Mouse (Mus musculus) heart, adult 2 months (tissue): ENCODE measurements around the gene Ranbp1. TPM values are rescaled to one million over a fixed set of nuclear protein-coding genes. Genes with fewer than 3 reads are reported as not detected.
"Not testable (repeated sequence)": the region's sequence is repeated elsewhere in the genome, so short reads cannot be mapped to it uniquely, and the experiment has no call there.

Experiments
- DNase-seq, 2 experiments: peaks; one replicate each; pipeline ENCODE4 v3.0.0; 2021
- H3K27ac ChIP-seq: fragments of 200-600 bp; 2 replicates; pipeline ENCODE4 v1.8.1; 2022
- H3K27me3 ChIP-seq: fragments of 200-500 bp; 2 replicates; pipeline ENCODE4 v1.6.1; 2012; ENCODE audit warnings: mild to moderate bottlenecking, low read length, inconsistent platforms, mixed read lengths; ENCODE audit not compliant: control insufficient read depth, insufficient read depth
- H3K36me3 ChIP-seq: fragments of 200-500 bp; 2 replicates; pipeline ENCODE4 v1.6.1; 2012; ENCODE audit warnings: low read length, inconsistent platforms; ENCODE audit not compliant: control insufficient read depth, insufficient read depth
- H3K4me1 ChIP-seq: fragments of 200-500 bp; 2 replicates; pipeline ENCODE4 v1.6.1; 2011; ENCODE audit warnings: low read length; ENCODE audit not compliant: control insufficient read depth, insufficient read depth
- H3K4me3 ChIP-seq: fragments of 200-600 bp; 2 replicates; pipeline ENCODE4 v1.8.1; 2022
- H3K79me2 ChIP-seq: fragments of 200-500 bp; replicated peaks from 2 replicates; pipeline ENCODE4 v1.6.1; 2012; ENCODE audit warnings: mild to moderate bottlenecking, inconsistent platforms, low read length, moderate library complexity, mixed read lengths; ENCODE audit not compliant: control insufficient read depth, insufficient read depth
- H3K9ac ChIP-seq: fragments of 200-500 bp; 2 replicates; pipeline ENCODE4 v1.6.1; 2012; ENCODE audit warnings: low read depth, mild to moderate bottlenecking, control low read depth, inconsistent platforms, low read length, mixed read lengths
- CTCF ChIP-seq: fragments of 200-600 bp; IDR thresholded peaks from 2 replicates; pipeline ENCODE4 v1.8.1; 2022; ENCODE audit warnings: antibody characterized with exemption, mild to moderate bottlenecking, moderate library complexity
- EP300 ChIP-seq: fragments of 200-500 bp; IDR thresholded peaks from 2 replicates; pipeline ENCODE4 v1.6.1; 2011; ENCODE audit warnings: low read depth, low read length, control low read depth; ENCODE audit not compliant: insufficient read depth
- POLR2A ChIP-seq: fragments of 200-500 bp; IDR thresholded peaks from 2 replicates; pipeline ENCODE4 v1.6.1; 2011; ENCODE audit warnings: mild to moderate bottlenecking, low read depth, low read length, control low read depth; ENCODE audit not compliant: insufficient read depth
- WGBS: fragments of 180-500 bp; shearing (Covaris S2); methylation state at CpG from one replicate; pipeline ENCODE4 v1.1.7; 2018; 5-methylcytosine and 5-hydroxymethylcytosine counted together
- intact Hi-C: fragments of 180-260 bp; cut with DNase I; formaldehyde crosslinking; loops from one replicate; pipeline ENCODE4 v1.15.1; 2025
- long read RNA-seq: library from polyadenylated mRNA; stranded (forward); transcript quantifications from one replicate; pipeline ENCODE4 v2.0.0, GENCODE M21; 2021
- polyA plus RNA-seq: library from polyadenylated mRNA; depleted of rRNA; stranded (reverse); fragments of >200 nt; gene quantifications from 2 replicates; pipeline ENCODE4 v1.2.3, GENCODE M21; 2012; rRNA removed
- total RNA-seq, 2 experiments: library from RNA; stranded (reverse); gene quantifications; 2 replicates each; pipeline ENCODE4 v1.2.3; 2021

The Ranbp1 gene
- total RNA-seq (10 to 100 TPM; 40.1 to 41.2 TPM), polyA plus RNA-seq (20.9 and 25.1 TPM in 2 replicates)
- long read RNA-seq, transcript Ranbp1-202 (6 exons, 1,085 nt) = major isoform, 71 of 73 reads
- long read RNA-seq, partial matches to known transcripts = 0 of 73 reads
- long read RNA-seq, other reads (novel, unspliced or antisense) = 2 of 73 reads

- intact Hi-C loops = loop anchor here (2.0 to 10.0 kb wide), 3 partner anchors 14 to 566 kb away; partner anchors contain the start of genes Cdc45, Dgcr8, Ufd1 and Zdhhc8
- peaks cover 5% of the 10 kb centered on the region for H3K4me1 ChIP-seq
- peaks cover 5% of the 10 kb centered on the region for H3K79me2 ChIP-seq
- peaks cover 5% of the 10 kb centered on the region; the same call in 1 of the 2 replicates for H3K36me3 ChIP-seq
- peak; percentile 99 for DNase-seq
- WGBS = under 1% methylated on average over 100 of the region's 102 CpGs
- TF ChIP-seq POLR2A (peak; percentile 92), CTCF (peak; percentile 25; the same call in 1 of the 2 replicates), EP300 (0 out of 2 replicates have a peak, but pooled peaks have one; percentile 44)
- H3K27ac ChIP-seq = peak within 1 kb of the TSS; percentile 76
- peak within 1 kb of the TSS; percentile 85 for H3K9ac ChIP-seq
- no peaks in the 10 kb centered on the region for H3K27me3 ChIP-seq
- peak within 1 kb of the TSS; percentile 99 for H3K4me3 ChIP-seq
Measured at GRCm38 (mm10) chr16:18248433-18249363, at the start of gene Ranbp1, which contains the start of gene Trmt2a. Gene Ranbp1, minus strand, starts transcription at chr16:18248732. Gene Trmt2a, plus strand, starts transcription at chr16:18248679.

GRCm38 (mm10) chr16:18289614-18290013 is 41.1 kb upstream of the Ranbp1 start:
- not testable (repeated sequence) for H3K27me3 ChIP-seq, DNase-seq, H3K36me3 ChIP-seq, H3K4me1 ChIP-seq, H3K79me2 ChIP-seq
- Histone ChIP-seq H3K27ac (peak overlapping the region; percentile 27; the same call in 1 of the 2 replicates), H3K4me3 (peak overlapping the region; percentile 35), H3K9ac (peak overlapping the region; percentile 33; the same call in 1 of the 2 replicates)
- WGBS = 1% methylated on average over 10 of the region's 10 CpGs
- intact Hi-C loops = loop anchor here (2.0 kb wide), 1 partner anchor 41 kb away; the partner anchor contains the start of genes Ranbp1 and Trmt2a

- H3K4me3 ChIP-seq = peak within 1 kb of the TSS; percentile 83
- intact Hi-C loops = loop anchor here (2.0 kb wide), 1 partner anchor 40 kb away; the partner anchor contains the start of genes Ranbp1 and Trmt2a
- 1% methylated on average over 62 of the region's 71 CpGs for WGBS
- H3K4me1 ChIP-seq = peaks cover 9% of the 10 kb centered on the region
- H3K79me2 ChIP-seq = peaks cover 8% of the 10 kb centered on the region
- peak; percentile 97 to 100 for DNase-seq
- no peaks in the 10 kb centered on the region for H3K27me3 ChIP-seq
- H3K36me3 ChIP-seq = peaks cover 5% of the 10 kb centered on the region
- H3K9ac ChIP-seq = peak within 1 kb of the TSS; percentile 91
- H3K27ac ChIP-seq = peak within 1 kb of the TSS; percentile 94
- TF ChIP-seq POLR2A (peak; percentile 62), CTCF (no peak)
Measured at GRCm38 (mm10) chr16:18289067-18289588, 40.6 kb upstream of the Ranbp1 start, which contains the start of gene Dgcr8. Gene Dgcr8, minus strand, starts transcription at chr16:18289246.

GRCm38 (mm10) chr16:18288581-18289061 is 40.1 kb upstream of the Ranbp1 start:
- intact Hi-C loops = loop anchor here (2.0 kb wide), 1 partner anchor 40 kb away; the partner anchor contains the start of genes Ranbp1 and Trmt2a
- Histone ChIP-seq H3K4me3 (peak overlapping the region; percentile 83), H3K27ac (peak overlapping the region; percentile 94), H3K36me3 (peaks cover 5% of the 10 kb centered on the region), H3K4me1 (peaks cover 9% of the 10 kb centered on the region), H3K27me3 (no peaks in the 10 kb centered on the region), H3K79me2 (peaks cover 8% of the 10 kb centered on the region), H3K9ac (peak overlapping the region; percentile 91)
- under 1% methylated on average over 29 of the region's 31 CpGs for WGBS
- no peak for DNase-seq
- TF ChIP-seq CTCF = no peak
- no peak for TF ChIP-seq POLR2A
- TF ChIP-seq EP300 = no peak

GRCm38 (mm10) chr16:18288166-18288565 is 39.6 kb upstream of the Ranbp1 start:
- no peak for DNase-seq
- Histone ChIP-seq H3K4me1 (peaks cover 9% of the 10 kb centered on the region), H3K27me3 (no peaks in the 10 kb centered on the region), H3K36me3 (peaks cover 5% of the 10 kb centered on the region), H3K9ac (peak overlapping the region; percentile 91), H3K79me2 (peaks cover 8% of the 10 kb centered on the region), H3K27ac (peak overlapping the region; percentile 94), H3K4me3 (peak overlapping the region; percentile 83)
- 2% methylated on average over 4 of the region's 4 CpGs for whole genome bisulfite sequencing
- no peak for TF ChIP-seq POLR2A
- no peak for TF ChIP-seq EP300
- TF ChIP-seq CTCF = no peak
- intact Hi-C loops = loop anchor here (2.0 kb wide), 1 partner anchor 39 kb away; the partner anchor contains the start of genes Ranbp1 and Trmt2a
